Mouse (Mus musculus): ENCODE measurements at regions not wholly inside any gene's neighbourhood (a gene's known extent, or its start where the extent isn't known, plus 50 kb on each side); places are given as distances from the start of the nearest gene placed in this dataset.
"Not testable (repeated sequence)": the region's sequence is repeated elsewhere in the genome, so short reads cannot be mapped to it uniquely, and the experiment has no call there.

- WGBS: 89% methylated on average over 1 of the region's 1 CpGs
- H3K27me3 ChIP-seq (replicated peaks): no peaks in the 10 kb centered on the region
- no peaks in the 10 kb centered on the region for H3K9me3 ChIP-seq
- no peak overlapping the region for H3K4me2 ChIP-seq (replicated peaks)
- no peak overlapping the region for H3K4me3 ChIP-seq
- no peaks in the 10 kb centered on the region for H3K36me3 ChIP-seq
- no peak overlapping the region for H3K27ac ChIP-seq
- H3K4me1 ChIP-seq: no peaks in the 10 kb centered on the region
- H3K9ac ChIP-seq: no peak overlapping the region
- no peak for ATAC-seq (ENCODE audit: low FRiP score, low read depth)
Observed at GRCm38 (mm10) chr16:30798536-30798935, 199.0 kb downstream of the Fam43a start.

GRCm38 (mm10) chr16:30799699-30800483 lies 200.4 kb downstream of the Fam43a start:
- H3K4me1 ChIP-seq: no peaks in the 10 kb centered on the region
- H3K4me3 ChIP-seq: no peak overlapping the region
- no peaks in the 10 kb centered on the region for H3K9me3 ChIP-seq
- no peaks in the 10 kb centered on the region for H3K36me3 ChIP-seq
- no peak overlapping the region for H3K27ac ChIP-seq
- H3K9ac ChIP-seq: no peak overlapping the region
- 73% methylated on average over 12 of the region's 12 CpGs for WGBS
- H3K4me2 ChIP-seq (replicated peaks): no peak overlapping the region
- H3K27me3 ChIP-seq (replicated peaks): no peaks in the 10 kb centered on the region
- no peak for ATAC-seq (ENCODE audit: low FRiP score, low read depth)

- no peak overlapping the region for H3K9ac ChIP-seq
- H3K27ac ChIP-seq: no peak overlapping the region
- H3K4me3 ChIP-seq: no peak overlapping the region
- ATAC-seq (ENCODE audit: low FRiP score, low read depth): no peak
- no peaks in the 10 kb centered on the region for H3K4me1 ChIP-seq
- 69% methylated on average over 3 of the region's 3 CpGs for WGBS
- no peaks in the 10 kb centered on the region for H3K27me3 ChIP-seq (replicated peaks)
- no peak overlapping the region for H3K4me2 ChIP-seq (replicated peaks)
- no peaks in the 10 kb centered on the region for H3K9me3 ChIP-seq
- H3K36me3 ChIP-seq: no peaks in the 10 kb centered on the region
Observed at GRCm38 (mm10) chr16:30804018-30804417, 204.5 kb downstream of the Fam43a start.

- H3K27ac ChIP-seq; H3K4me1 ChIP-seq; H3K9ac ChIP-seq; H3K36me3 ChIP-seq; ATAC-seq (ENCODE audit: low FRiP score, low read depth); H3K9me3 ChIP-seq; H3K4me3 ChIP-seq; H3K4me2 ChIP-seq (replicated peaks); H3K27me3 ChIP-seq (replicated peaks): not testable (repeated sequence)
- 92% methylated on average over 4 of the region's 4 CpGs for WGBS
Observed at GRCm38 (mm10) chr16:30806206-30806605, 206.7 kb downstream of the Fam43a start.

GRCm38 (mm10) chr16:30818541-30819120 lies 219.1 kb downstream of the Fam43a start:
- H3K4me1 ChIP-seq: peaks cover 17% of the 10 kb centered on the region
- WGBS: 61% methylated on average over 5 of the region's 5 CpGs
- no peak overlapping the region for H3K4me3 ChIP-seq
- H3K9ac ChIP-seq: no peak overlapping the region
- H3K27me3 ChIP-seq (replicated peaks): no peaks in the 10 kb centered on the region
- no peak overlapping the region for H3K4me2 ChIP-seq (replicated peaks)
- no peaks in the 10 kb centered on the region for H3K9me3 ChIP-seq
- no peak overlapping the region for H3K27ac ChIP-seq
- no peaks in the 10 kb centered on the region for H3K36me3 ChIP-seq
- ATAC-seq (ENCODE audit: low FRiP score, low read depth): no peak

- Histone ChIP-seq H3K27ac (no peak overlapping the region), H3K4me3 (no peak overlapping the region), H3K9me3 (no peaks in the 10 kb centered on the region), H3K4me1 (peaks cover 17% of the 10 kb centered on the region), H3K27me3 (replicated peaks) (no peaks in the 10 kb centered on the region), H3K4me2 (replicated peaks) (no peak overlapping the region), H3K36me3 (no peaks in the 10 kb centered on the region), H3K9ac (no peak overlapping the region)
- WGBS: 89% methylated on average over 4 of the region's 4 CpGs
- ATAC-seq (ENCODE audit: low FRiP score, low read depth): no peak
Observed at GRCm38 (mm10) chr16:30819342-30819741, 219.8 kb downstream of the Fam43a start.

- Histone ChIP-seq H3K36me3 (no peaks in the 10 kb centered on the region), H3K9me3 (no peaks in the 10 kb centered on the region), H3K27ac (no peak overlapping the region), H3K27me3 (replicated peaks) (no peaks in the 10 kb centered on the region), H3K4me1 (peaks cover 17% of the 10 kb centered on the region), H3K9ac (no peak overlapping the region), H3K4me3 (no peak overlapping the region), H3K4me2 (replicated peaks) (no peak overlapping the region)
- 83% methylated on average over 3 of the region's 3 CpGs for WGBS
- ATAC-seq (ENCODE audit: low FRiP score, low read depth): no peak
Observed at GRCm38 (mm10) chr16:30820234-30820633, 220.7 kb downstream of the Fam43a start.

GRCm38 (mm10) chr16:30820761-30821160 lies 221.2 kb downstream of the Fam43a start:
- H3K4me3 ChIP-seq: no peak overlapping the region
- WGBS: 84% methylated on average over 4 of the region's 4 CpGs
- H3K27ac ChIP-seq: no peak overlapping the region
- H3K4me2 ChIP-seq (replicated peaks): no peak overlapping the region; the same call in 1 of the 2 replicates
- no peaks in the 10 kb centered on the region for H3K27me3 ChIP-seq (replicated peaks)
- no peak overlapping the region; the same call in 1 of the 2 replicates for H3K9ac ChIP-seq
- H3K4me1 ChIP-seq: peaks cover 17% of the 10 kb centered on the region
- ATAC-seq (ENCODE audit: low FRiP score, low read depth): no peak
- H3K9me3 ChIP-seq: no peaks in the 10 kb centered on the region
- no peaks in the 10 kb centered on the region for H3K36me3 ChIP-seq

GRCm38 (mm10) chr16:30821191-30821910 lies 221.8 kb downstream of the Fam43a start:
- Histone ChIP-seq H3K4me1 (peaks cover 17% of the 10 kb centered on the region), H3K4me2 (replicated peaks) (peak overlapping the region; percentile 51), H3K27ac (no peak overlapping the region), H3K9me3 (no peaks in the 10 kb centered on the region), H3K36me3 (no peaks in the 10 kb centered on the region), H3K4me3 (no peak overlapping the region), H3K27me3 (replicated peaks) (no peaks in the 10 kb centered on the region), H3K9ac (no peak overlapping the region; the same call in 1 of the 2 replicates)
- ATAC-seq (ENCODE audit: low FRiP score, low read depth): peak; percentile 63; the same call in 1 of the 2 replicates
- 9% methylated on average over 17 of the region's 17 CpGs for WGBS

- Histone ChIP-seq H3K27ac (no peak overlapping the region), H3K4me3 (no peak overlapping the region), H3K4me1 (peaks cover 17% of the 10 kb centered on the region), H3K9ac (no peak overlapping the region), H3K9me3 (no peaks in the 10 kb centered on the region), H3K36me3 (no peaks in the 10 kb centered on the region), H3K27me3 (replicated peaks) (no peaks in the 10 kb centered on the region), H3K4me2 (replicated peaks) (peak overlapping the region; percentile 51)
- no peak for ATAC-seq (ENCODE audit: low FRiP score, low read depth)
- WGBS: 64% methylated on average over 13 of the region's 13 CpGs
Observed at GRCm38 (mm10) chr16:30821911-30822578, 222.5 kb downstream of the Fam43a start.

GRCm38 (mm10) chr16:30826128-30826527 lies 226.6 kb downstream of the Fam43a start:
- H3K36me3 ChIP-seq: no peaks in the 10 kb centered on the region
- 46% methylated on average over 3 of the region's 3 CpGs for WGBS
- H3K4me1 ChIP-seq: peaks cover 12% of the 10 kb centered on the region
- no peak for ATAC-seq (ENCODE audit: low FRiP score, low read depth)
- H3K9ac ChIP-seq: no peak overlapping the region
- no peaks in the 10 kb centered on the region for H3K27me3 ChIP-seq (replicated peaks)
- no peak overlapping the region for H3K27ac ChIP-seq
- H3K4me3 ChIP-seq: no peak overlapping the region
- no peak overlapping the region for H3K4me2 ChIP-seq (replicated peaks)
- no peaks in the 10 kb centered on the region for H3K9me3 ChIP-seq

Measured in neural tube, embryonic 12.5 days (tissue).